Mouse (Mus musculus) liver, postnatal 0 days (tissue): Measurements from ENCODE around the gene Tmem170b. TPM values are rescaled to one million over a fixed set of nuclear protein-coding genes. Genes with fewer than 3 reads are reported as not detected.

ENCODE experiments used
- ATAC-seq: fragments of 200-750 bp; cut with Nextera tagmentation; 2 replicates; pipeline ENCODE4 v1.8.0; 2017; ENCODE audit warnings: mild to moderate bottlenecking, moderate library complexity
- DNase-seq: peaks from one replicate; pipeline ENCODE4 v3.0.0-alpha.2; 2016
- H3K27ac ChIP-seq: fragments of 300-500 bp; sonication (generic); 2 replicates; pipeline ENCODE4 v1.5.1; 2014; ENCODE audit warnings: antibody characterized with exemption, moderate library complexity, mild to moderate bottlenecking, low read depth
- H3K27me3 ChIP-seq: fragments of 300-500 bp; sonication (generic); 2 replicates; pipeline ENCODE4 v1.6.1; 2014; ENCODE audit warnings: low read length, control low read depth, mixed read lengths; ENCODE audit not compliant: insufficient read depth
- H3K36me3 ChIP-seq: fragments of 300-500 bp; sonication (generic); replicated peaks from 2 replicates; pipeline ENCODE4 v1.6.1; 2014; ENCODE audit warnings: mild to moderate bottlenecking, control low read depth, low read length, moderate library complexity, mixed read lengths; ENCODE audit not compliant: insufficient read depth
- H3K4me1 ChIP-seq: fragments of 300-500 bp; sonication (generic); 2 replicates; pipeline ENCODE4 v1.6.1; 2014; ENCODE audit warnings: antibody characterized with exemption, mild to moderate bottlenecking, control low read depth; ENCODE audit not compliant: insufficient read depth
- H3K4me2 ChIP-seq: fragments of 300-500 bp; sonication (generic); 2 replicates; pipeline ENCODE4 v1.6.1; 2014; ENCODE audit warnings: low read depth, mild to moderate bottlenecking, low read length, moderate library complexity, mixed read lengths
- H3K4me3 ChIP-seq: fragments of 300-500 bp; sonication (generic); 2 replicates; pipeline ENCODE4 v1.5.1; 2014; ENCODE audit warnings: low read depth, low read length
- H3K9ac ChIP-seq: fragments of 300-500 bp; sonication (generic); replicated peaks from 2 replicates; pipeline ENCODE4 v1.6.1; 2014; ENCODE audit warnings: mild to moderate bottlenecking, moderate library complexity
- H3K9me3 ChIP-seq: fragments of 300-500 bp; sonication (generic); 2 replicates; pipeline ENCODE4 v1.6.1; 2016; ENCODE audit warnings: mild to moderate bottlenecking, control low read depth, low read length, mixed read lengths
- CTCF ChIP-seq: sonication (generic); IDR thresholded peaks from 2 replicates; pipeline ENCODE4 v1.5.1; 2016; ENCODE audit warnings: antibody characterized with exemption, low read depth
- EP300 ChIP-seq: IDR thresholded peaks from 2 replicates; pipeline ENCODE4 v1.6.1; 2016; ENCODE audit warnings: antibody characterized with exemption, low read depth, mild to moderate bottlenecking
- WGBS: fragments of 180-500 bp; shearing (Covaris S2); extraction: QIAGEN DNeasy Blood & Tissue Kit; methylation state at CpG from one replicate; pipeline ENCODE4 v1.1.7; 2014; ENCODE audit not compliant: insufficient replicate concordance; 5-methylcytosine and 5-hydroxymethylcytosine counted together
- polyA plus RNA-seq: library from polyadenylated mRNA; unstranded; fragments of >200 nt; fragmentation: Nextera tagmentation; extraction: Ambion mirVana; gene quantifications from 2 replicates; pipeline ENCODE4 v1.2.1, GENCODE M21; 2015

The Tmem170b gene
- polyA plus RNA-seq, 1 experiment from 2014 or later = 5.7 TPM

- Histone ChIP-seq H3K4me1 (peaks cover 16% of the 10 kb centered on the region), H3K4me2 (peak overlapping the region; percentile 45; the same call in 1 of the 2 replicates), H3K9ac (no peak overlapping the region), H3K9me3 (no peaks in the 10 kb centered on the region), H3K27me3 (no peaks in the 10 kb centered on the region), H3K36me3 (no peaks in the 10 kb centered on the region), H3K27ac (peak overlapping the region; percentile 71), H3K4me3 (no peak overlapping the region)
- ATAC-seq = no peak
- no peak for DNase-seq
- no peak for TF ChIP-seq EP300
- no peak for TF ChIP-seq CTCF
- WGBS = 39% methylated on average over 2 of the region's 2 CpGs
Observed at GRCm38 (mm10) chr13:41596678-41597077, 9.0 kb upstream of the Tmem170b start.

- 42% methylated on average over 4 of the region's 4 CpGs for WGBS
- Histone ChIP-seq H3K27me3 (no peaks in the 10 kb centered on the region), H3K27ac (peak overlapping the region; percentile 69), H3K4me2 (no peak overlapping the region), H3K4me1 (peaks cover 32% of the 10 kb centered on the region), H3K4me3 (no peak overlapping the region), H3K36me3 (no peaks in the 10 kb centered on the region), H3K9me3 (no peaks in the 10 kb centered on the region), H3K9ac (no peak overlapping the region)
- peak; percentile 39 for DNase-seq
- TF ChIP-seq CTCF (no peak), EP300 (peak; percentile 71)
- ATAC-seq = peak; percentile 35; the same call in 1 of the 2 replicates
Observed at GRCm38 (mm10) chr13:41599977-41600376, 5.7 kb upstream of the Tmem170b start.

GRCm38 (mm10) chr13:41601056-41601455, 4.7 kb upstream of the Tmem170b start:
- H3K36me3 ChIP-seq = no peaks in the 10 kb centered on the region
- 61% methylated on average over 3 of the region's 3 CpGs for WGBS
- ATAC-seq (no peak), DNase-seq (no peak)
- TF ChIP-seq EP300 (no peak), CTCF (no peak)
- no peaks in the 10 kb centered on the region for H3K9me3 ChIP-seq
- peaks cover 34% of the 10 kb centered on the region for H3K4me1 ChIP-seq
- H3K27ac ChIP-seq = peak overlapping the region; percentile 59
- H3K9ac ChIP-seq = no peak overlapping the region
- H3K4me2 ChIP-seq = no peak overlapping the region
- no peak overlapping the region for H3K4me3 ChIP-seq
- no peaks in the 10 kb centered on the region for H3K27me3 ChIP-seq

- no peak for DNase-seq
- Histone ChIP-seq H3K36me3 (no peaks in the 10 kb centered on the region), H3K4me1 (peaks cover 39% of the 10 kb centered on the region), H3K4me3 (no peak overlapping the region), H3K27me3 (no peaks in the 10 kb centered on the region), H3K9ac (no peak overlapping the region), H3K27ac (peak overlapping the region; percentile 66; the same call in 1 of the 2 replicates), H3K4me2 (no peak overlapping the region), H3K9me3 (no peaks in the 10 kb centered on the region)
- WGBS = 74% methylated on average over 5 of the region's 5 CpGs
- TF ChIP-seq EP300 (no peak), CTCF (no peak)
- no peak for ATAC-seq
Observed at GRCm38 (mm10) chr13:41603921-41604466, 1.7 kb upstream of the Tmem170b start.

GRCm38 (mm10) chr13:41606081-41607000, 634 bp downstream of the Tmem170b start:
- 2% methylated on average over 50 of the region's 67 CpGs for WGBS
- Histone ChIP-seq H3K9me3 (no peaks in the 10 kb centered on the region), H3K36me3 (no peaks in the 10 kb centered on the region), H3K4me3 (peak overlapping the region; percentile 92), H3K4me2 (peak overlapping the region; percentile 93), H3K9ac (peak overlapping the region; percentile 97), H3K4me1 (peaks cover 35% of the 10 kb centered on the region), H3K27me3 (no peaks in the 10 kb centered on the region), H3K27ac (peak overlapping the region; percentile 99)
- ATAC-seq = peak; percentile 3
- DNase-seq = peak; percentile 73
- TF ChIP-seq CTCF (no peak), EP300 (no peak)

- Histone ChIP-seq H3K27ac (peak overlapping the region; percentile 99), H3K27me3 (no peaks in the 10 kb centered on the region), H3K4me1 (peaks cover 26% of the 10 kb centered on the region), H3K36me3 (no peaks in the 10 kb centered on the region), H3K9ac (0 out of 2 replicates have a peak overlapping the region, but pooled peaks have one; percentile 12), H3K4me2 (peak overlapping the region; percentile 93), H3K4me3 (peak overlapping the region; percentile 92), H3K9me3 (no peaks in the 10 kb centered on the region)
- TF ChIP-seq EP300 = no peak
- TF ChIP-seq CTCF = no peak
- WGBS = 73% methylated on average over 3 of the region's 3 CpGs
- DNase-seq (no peak), ATAC-seq (no peak)
Observed at GRCm38 (mm10) chr13:41607589-41607988, 1.9 kb downstream of the Tmem170b start.
